Mouse (Mus musculus) layer of hippocampus, postnatal 25 days (tissue): ENCODE measurements at regions not wholly inside any gene's neighbourhood (a gene's known extent, or its start where the extent isn't known, plus 50 kb on each side); places are given as distances from the start of the nearest gene placed in this dataset.

ENCODE experiments used
- DNase-seq, 2 experiments: peaks; one replicate each; pipeline ENCODE4 v3.0.0; 2022; ENCODE audit warnings: mixed read lengths in 2 of 2, low spot score in 1 of 2; ENCODE audit errors: extremely low spot score in 1 of 2

GRCm38 (mm10) chr7:69487111-69487510 is 738.1 kb upstream of the Arrdc4 start:
- DNase-seq = no peak

GRCm38 (mm10) chr7:69484552-69484951 is 735.5 kb upstream of the Arrdc4 start:
- no peak for DNase-seq
